Mouse (Mus musculus): ENCODE measurements around the gene Plekhb1. TPM values are rescaled to one million over a fixed set of nuclear protein-coding genes. Genes with fewer than 3 reads are reported as not detected.

Plekhb1 gene
- total RNA-seq, 1 experiment from 2014 or later = not detected

DNA sequence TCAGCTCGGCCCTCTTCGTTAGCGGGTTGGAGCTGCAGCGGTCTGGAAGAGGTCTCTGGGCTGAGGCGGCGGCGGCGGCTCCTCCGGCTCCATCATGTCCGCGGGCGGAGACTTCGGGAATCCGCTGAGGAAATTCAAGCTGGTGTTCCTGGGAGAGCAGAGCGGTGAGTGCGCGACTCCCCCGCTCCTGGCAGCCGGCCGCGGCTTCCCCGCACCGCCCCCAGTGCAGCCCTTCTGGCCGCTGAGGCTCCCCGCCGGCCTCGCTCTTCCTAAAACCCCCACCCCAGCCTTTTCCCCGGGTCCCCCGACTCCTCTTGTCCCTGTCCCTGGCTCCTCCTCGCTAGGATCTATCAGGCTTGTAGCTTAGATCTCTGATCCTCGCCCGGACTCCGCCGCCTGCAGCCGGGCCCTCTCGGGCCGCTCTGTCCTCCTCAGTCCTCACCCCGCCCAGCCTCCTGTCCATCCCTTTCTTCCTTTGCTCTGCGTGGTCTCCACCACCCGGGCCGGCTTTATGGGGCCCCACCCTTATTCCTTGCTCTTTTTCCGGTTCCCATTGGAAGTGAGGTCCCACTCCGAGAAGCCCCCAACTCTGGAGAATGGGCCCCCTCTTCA is 54.0 kb downstream of the Plekhb1 start, which contains the start of gene Mrpl48:
Gene Mrpl48, minus strand, starts transcription at position 172 of the 612 bp plus-strand sequence.
- no peak for ATAC-seq (replicated peaks in 1 of 2; ENCODE audit: insufficient read depth in 1 of 2, low FRiP score in 2 of 2, low TSS enrichment in 1 of 2, low read depth in 1 of 2, poor library complexity in 2 of 2, severe bottlenecking in 2 of 2)

- peak; percentile 92 to 95 for ATAC-seq (replicated peaks in 1 of 2; ENCODE audit: insufficient read depth in 1 of 2, low FRiP score in 2 of 2, low TSS enrichment in 1 of 2, low read depth in 1 of 2, poor library complexity in 2 of 2, severe bottlenecking in 2 of 2)
These were observed 54.7 kb downstream of the Plekhb1 start, which contains the start of gene Rab6a for GRCm38 (mm10) chr7:100607214-100608129. Gene Rab6a, plus strand, starts transcription at chr7:100607410.

DNA sequence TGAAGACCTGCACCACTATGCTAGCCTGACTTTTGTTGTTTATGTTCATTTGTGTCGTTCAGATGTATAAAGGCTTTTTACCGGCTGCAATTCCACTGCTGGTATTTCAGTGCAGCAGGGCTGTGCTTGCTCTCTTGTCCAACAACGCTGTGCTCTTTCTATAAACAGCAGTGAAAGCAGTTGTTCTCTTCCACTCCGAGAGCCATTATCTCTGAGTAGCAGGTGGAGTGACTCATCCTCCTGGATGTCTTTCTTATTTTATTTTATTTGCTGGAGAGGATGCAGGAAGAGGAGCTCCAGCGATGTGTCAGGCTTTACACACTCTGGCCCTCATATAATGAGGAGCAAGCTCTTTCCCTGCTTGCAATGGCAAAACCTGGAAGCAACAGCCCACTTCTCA is 62.0 kb downstream of the Plekhb1 start:
- no peak for ATAC-seq (replicated peaks in 1 of 2; ENCODE audit: insufficient read depth in 1 of 2, low FRiP score in 2 of 2, low TSS enrichment in 1 of 2, low read depth in 1 of 2, poor library complexity in 2 of 2, severe bottlenecking in 2 of 2)

- ATAC-seq (replicated peaks in 1 of 2; ENCODE audit: insufficient read depth in 1 of 2, low FRiP score in 2 of 2, low TSS enrichment in 1 of 2, low read depth in 1 of 2, poor library complexity in 2 of 2, severe bottlenecking in 2 of 2) = no peak
These were observed 68.9 kb downstream of the Plekhb1 start for GRCm38 (mm10) chr7:100593349-100593748.

Other genes starting within 250 kb of the Plekhb1 start
- not detected in 2 replicates for gene Ucp3, start 189.4 kb downstream of the Plekhb1 start, total RNA-seq (2017)
- gene Ucp2, start 169.1 kb downstream of the Plekhb1 start, total RNA-seq (2017) = 97.0 and 115 TPM in 2 replicates
- gene Dnajb13, start 147.5 kb downstream of the Plekhb1 start, total RNA-seq (2017) = 0.25 and 0.38 TPM in 2 replicates
- 7.8 and 12.1 TPM in 2 replicates for gene Coa4, start 125.3 kb downstream of the Plekhb1 start, total RNA-seq (2017)
- 55.2 and 67.8 TPM in 2 replicates for gene Rab6a, start 55.0 kb downstream of the Plekhb1 start, total RNA-seq (2017)
- 90.1 and 90.3 TPM in 2 replicates for gene Mrpl48, start 54.1 kb downstream of the Plekhb1 start, total RNA-seq (2017)
- 18.6 and 19.3 TPM in 2 replicates for gene Fam168a, start 44.2 kb upstream of the Plekhb1 start, total RNA-seq (2017)
- 16.6 and 24.5 TPM in 2 replicates for gene Relt, start 201.0 kb upstream of the Plekhb1 start, total RNA-seq (2017)

Data from hematopoietic stem cell, adult 5-6 weeks (primary cell).